Mouse (Mus musculus) C2C12 (cell line): Measurements from ENCODE around the gene Npas2.

Experiments used
- CTCF ChIP-seq: IDR thresholded peaks from one replicate; pipeline ENCODE4 v1.5.1; 2011; ENCODE audit not compliant: control insufficient read depth, insufficient read depth, insufficient read length
- MAX ChIP-seq: IDR thresholded peaks from one replicate; pipeline ENCODE4 v1.6.1; 2011; ENCODE audit warnings: mild to moderate bottlenecking, control low read depth
- MYOD1 ChIP-seq: IDR thresholded peaks from one replicate; pipeline ENCODE4 v1.6.1; 2011; ENCODE audit warnings: low read depth; ENCODE audit not compliant: control insufficient read depth, insufficient read length
- MYOG ChIP-seq: IDR thresholded peaks from one replicate; pipeline ENCODE4 v1.6.1; 2011; ENCODE audit not compliant: control insufficient read depth, insufficient read length; ENCODE audit errors: extremely low read depth

- TF ChIP-seq CTCF (no peak), MYOG (no peak), MYOD1 (no peak), MAX (no peak)
Observed at GRCm38 (mm10) chr1:39217584-39217983, 24.1 kb downstream of the Npas2 start.
